Mouse (Mus musculus): ENCODE measurements around the gene Scaf1.
A peak's percentile ranks its signal among the peaks of the same experiment; 100 is the strongest.
"Not testable (repeated sequence)": the region's sequence is repeated elsewhere in the genome, so short reads cannot be mapped to it uniquely, and the experiment has no call there.

The Scaf1 gene

DNA sequence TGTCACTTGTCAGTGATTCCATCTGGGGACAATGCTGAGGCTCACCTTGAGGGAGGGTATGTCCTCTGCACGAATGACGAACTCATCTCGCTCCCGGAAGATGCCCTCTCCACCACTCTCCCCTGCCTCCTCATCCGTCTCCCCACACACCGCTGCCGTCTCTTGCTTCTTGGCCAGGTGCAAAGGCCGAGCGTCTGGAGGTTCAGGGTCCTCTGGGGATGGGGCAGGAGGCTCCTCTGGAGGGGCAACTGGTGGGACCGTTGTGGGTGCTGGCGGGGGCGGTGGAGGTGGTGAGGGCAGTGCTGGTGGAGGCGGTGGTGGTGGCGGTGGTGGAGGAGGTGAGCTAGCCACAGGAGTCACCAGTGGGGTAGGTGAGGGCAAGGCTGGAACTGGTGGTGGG lies 27.1 kb upstream of the Scaf1 start:
- DNase-seq (ENCODE audit: low read depth): no peak

DNA sequence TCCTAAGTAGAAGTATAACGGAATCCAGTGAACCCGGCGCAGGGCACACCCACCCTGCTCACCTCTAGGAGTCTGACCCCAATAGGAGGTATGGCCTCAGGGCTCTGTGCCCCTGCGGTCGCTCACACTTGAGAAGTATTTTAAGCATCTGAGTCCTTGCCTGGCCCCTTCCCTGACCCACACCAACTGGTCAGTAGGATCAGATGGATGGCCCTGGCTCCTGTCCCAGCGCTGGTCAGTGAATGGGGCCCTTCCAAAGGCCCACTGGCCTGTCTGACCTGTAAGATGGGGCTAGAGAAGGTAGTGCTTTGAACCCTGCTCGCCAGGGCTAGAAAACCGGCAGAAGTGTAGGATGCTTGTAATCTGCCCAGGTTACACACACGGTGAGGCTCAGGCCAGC lies 24.7 kb upstream of the Scaf1 start:
- DNase-seq (ENCODE audit: low read depth): no peak

- DNase-seq (ENCODE audit: low read depth): no peak
Observed at GRCm38 (mm10) chr7:45038411-45038810, 22.2 kb upstream of the Scaf1 start.

DNA sequence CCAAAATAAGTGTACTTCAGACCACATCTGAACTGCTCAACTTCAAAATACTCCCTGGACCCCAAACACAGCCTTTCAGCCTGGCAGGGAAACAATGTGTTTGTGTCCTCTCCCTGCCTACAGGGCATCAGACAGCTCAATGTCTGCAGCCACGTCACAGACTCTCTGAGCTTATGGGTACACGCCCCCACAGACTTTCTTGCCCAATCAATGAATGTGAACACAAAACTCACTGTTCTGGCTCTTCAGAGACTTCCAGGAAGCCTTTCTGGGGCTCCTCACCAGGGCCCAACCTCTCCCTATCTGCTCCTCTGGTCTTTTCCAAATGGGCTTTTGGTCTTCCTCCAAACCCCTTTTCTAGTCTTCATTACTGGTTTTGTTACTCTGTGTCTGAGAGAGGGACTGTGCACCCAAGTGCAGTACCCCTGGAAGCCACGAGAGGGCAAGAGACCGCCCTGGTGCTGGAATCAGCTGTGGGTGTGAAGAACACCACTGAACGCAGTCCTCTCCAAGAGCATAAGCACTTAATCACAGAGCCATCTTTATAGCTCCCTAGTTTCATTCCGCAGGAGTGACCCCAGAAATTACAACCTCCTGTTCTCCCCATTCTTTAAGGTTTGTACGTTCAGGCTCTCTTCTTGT lies 21.7 kb upstream of the Scaf1 start:
- DNase-seq (ENCODE audit: low read depth): peak; percentile 61

DNA sequence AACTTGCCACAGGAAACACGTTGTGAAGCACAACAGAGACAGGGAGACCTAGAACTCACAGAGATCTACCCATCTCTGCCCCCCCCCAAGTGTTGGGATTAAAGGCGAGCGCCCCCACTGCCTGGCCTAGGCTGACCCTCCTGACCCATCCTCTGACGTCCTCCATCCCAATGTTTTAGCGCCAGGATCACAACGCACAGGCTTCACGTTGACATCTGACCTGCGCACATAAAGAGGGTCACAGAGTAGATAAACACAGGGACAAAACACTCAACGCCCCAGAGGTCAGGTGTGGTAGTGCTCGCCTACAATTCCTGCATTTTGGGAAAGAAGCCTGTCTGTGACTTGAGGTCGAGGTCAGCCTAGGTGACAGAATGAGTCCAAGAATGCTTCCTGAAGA lies 20.5 kb upstream of the Scaf1 start:
- DNase-seq (ENCODE audit: low read depth): no peak

- no peak for DNase-seq (ENCODE audit: low read depth)
Observed at GRCm38 (mm10) chr7:45035631-45036030, 19.5 kb upstream of the Scaf1 start.

- DNase-seq (ENCODE audit: low read depth): no peak
Observed at GRCm38 (mm10) chr7:45033722-45034359, 17.7 kb upstream of the Scaf1 start.

GRCm38 (mm10) chr7:45030857-45031256 lies 14.7 kb upstream of the Scaf1 start:
- no peak for DNase-seq (ENCODE audit: low read depth)

DNA sequence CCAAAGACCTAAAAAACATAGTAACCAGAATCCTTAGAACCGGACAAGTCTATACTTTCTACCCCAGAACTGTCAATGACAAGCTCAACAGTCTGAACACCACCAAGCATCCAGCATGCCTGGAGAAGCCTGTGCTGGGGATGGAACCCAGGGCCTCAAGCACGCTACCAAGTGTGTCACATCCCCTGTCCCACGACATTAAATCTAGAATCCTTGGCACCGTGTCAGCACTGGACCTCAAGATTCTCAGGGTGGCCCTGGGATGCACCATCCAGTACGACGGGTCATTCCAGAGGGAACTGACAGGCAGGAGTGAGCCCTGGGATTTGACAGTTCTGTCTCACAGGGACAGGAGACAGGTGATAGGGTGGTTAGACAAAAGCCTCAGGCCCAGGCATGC lies 13.8 kb upstream of the Scaf1 start:
- no peak for DNase-seq (ENCODE audit: low read depth)

DNA sequence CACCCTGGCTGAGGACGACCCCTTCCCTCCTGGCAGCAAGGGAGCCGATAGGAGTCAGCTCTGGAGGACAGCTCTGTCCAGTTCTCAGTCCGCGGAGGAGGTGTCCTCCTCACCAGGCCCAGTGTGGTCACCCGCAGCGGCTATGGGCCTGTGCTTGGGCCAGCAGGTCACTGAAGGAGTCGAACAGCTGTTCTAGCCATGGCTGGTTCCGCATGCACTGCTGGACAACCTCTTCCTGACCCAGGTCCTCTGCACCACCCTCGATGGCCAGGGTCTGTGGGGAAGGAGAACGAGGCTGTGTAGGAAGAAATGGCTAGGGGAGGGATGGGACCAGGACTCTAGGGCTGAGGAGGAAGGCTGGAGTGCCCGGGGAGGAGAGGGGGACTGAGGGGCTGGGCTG lies 12.2 kb upstream of the Scaf1 start:
- no peak for DNase-seq (ENCODE audit: low read depth)

DNA sequence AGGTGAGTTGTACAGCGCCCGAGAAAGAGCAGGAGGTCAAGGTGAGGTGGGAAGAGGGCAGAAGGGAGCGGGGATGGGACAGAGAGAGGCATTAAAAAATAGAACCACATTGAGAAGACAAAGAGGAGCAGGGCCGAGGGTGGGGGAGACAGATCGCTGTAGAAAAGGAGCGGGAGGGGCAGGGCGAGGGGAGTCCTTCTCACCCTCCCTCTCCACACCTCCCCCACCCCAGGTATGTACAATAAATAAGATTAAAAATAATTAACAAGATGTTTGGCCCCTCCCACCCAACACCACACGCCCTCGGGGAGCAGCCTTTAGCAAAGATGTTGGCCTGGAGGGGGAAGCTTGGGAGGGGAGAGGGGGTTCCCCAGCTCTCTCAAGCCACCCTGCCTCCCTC lies 11.6 kb upstream of the Scaf1 start:
- no peak for DNase-seq (ENCODE audit: low read depth)

GRCm38 (mm10) chr7:45026256-45026655 lies 10.1 kb upstream of the Scaf1 start:
- no peak for DNase-seq (ENCODE audit: low read depth)

DNA sequence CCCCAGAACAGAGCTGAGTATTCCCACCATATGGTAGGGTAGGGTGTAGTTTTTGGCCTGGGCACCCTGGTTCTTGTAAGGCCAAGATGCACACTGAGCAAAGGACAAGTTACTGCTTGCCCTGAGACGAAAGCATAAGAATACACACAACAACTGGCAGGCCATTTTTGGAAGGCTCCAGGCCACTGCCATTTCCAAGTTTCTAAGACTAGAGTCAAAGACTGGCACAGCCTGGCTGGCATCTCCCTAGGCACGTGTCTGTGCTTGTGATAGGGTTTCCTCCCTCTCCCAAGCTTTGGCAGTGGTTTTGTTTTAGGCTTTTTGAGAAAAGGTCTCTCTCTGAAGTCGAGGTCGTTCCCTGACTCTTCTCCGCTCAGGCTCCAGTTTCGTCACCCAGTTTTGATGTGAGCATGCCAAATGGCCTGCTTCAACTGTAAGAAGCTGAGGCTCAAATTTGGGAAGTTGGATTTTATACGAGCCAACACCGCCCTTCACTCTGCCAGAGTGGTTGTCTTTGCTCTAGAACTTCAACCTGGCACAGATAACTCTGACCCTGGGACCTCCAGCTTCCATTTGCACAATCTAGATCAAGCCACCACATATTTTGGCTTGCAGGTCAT lies 9.5 kb upstream of the Scaf1 start:
- no peak for DNase-seq (ENCODE audit: low read depth)

DNA sequence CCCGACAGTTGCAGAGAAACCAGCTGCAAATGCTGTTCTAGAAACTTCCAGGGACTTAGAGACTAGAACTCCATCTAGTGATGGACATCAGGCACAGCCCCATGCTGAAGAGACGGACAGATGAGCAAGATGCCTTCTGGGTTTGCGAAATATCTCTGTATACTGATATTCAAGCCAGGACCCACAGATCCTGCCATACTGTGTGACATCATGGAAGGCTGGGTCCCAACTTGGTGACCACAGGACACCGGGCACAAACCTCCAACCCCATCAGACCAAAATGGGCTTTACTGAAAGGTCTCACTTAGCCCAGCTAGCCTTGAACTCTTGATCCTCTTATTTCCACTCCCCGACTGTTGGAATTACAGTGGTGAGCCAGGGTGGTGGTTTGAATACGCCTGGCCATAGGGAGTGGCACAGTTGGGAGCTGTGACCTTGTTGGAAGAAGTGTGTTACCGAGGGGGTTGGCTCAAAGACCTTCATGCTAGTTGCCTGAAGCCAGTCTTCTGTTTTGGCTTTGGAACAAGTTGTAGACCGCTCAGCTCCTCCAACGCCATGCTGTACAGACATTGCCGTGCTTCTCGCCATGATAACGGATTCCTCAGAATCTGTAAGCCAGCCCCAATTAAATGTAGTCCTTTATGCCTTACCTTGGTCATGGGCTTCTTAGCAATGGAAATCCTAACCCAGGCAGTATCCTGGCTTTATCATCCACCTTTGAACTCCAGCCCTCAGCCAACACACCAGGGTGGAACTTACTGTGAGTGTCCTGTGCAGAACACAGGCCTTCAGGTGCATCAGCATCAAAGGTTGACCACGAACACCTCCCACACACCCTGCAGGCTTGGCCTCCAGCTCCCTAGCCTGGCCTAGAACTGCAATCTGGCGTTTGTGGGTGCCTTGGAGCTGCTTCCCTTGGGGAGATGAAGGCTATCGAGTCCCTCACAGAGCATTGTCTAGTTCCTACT lies 8.4 kb upstream of the Scaf1 start:
- DNase-seq (ENCODE audit: low read depth): no peak

DNA sequence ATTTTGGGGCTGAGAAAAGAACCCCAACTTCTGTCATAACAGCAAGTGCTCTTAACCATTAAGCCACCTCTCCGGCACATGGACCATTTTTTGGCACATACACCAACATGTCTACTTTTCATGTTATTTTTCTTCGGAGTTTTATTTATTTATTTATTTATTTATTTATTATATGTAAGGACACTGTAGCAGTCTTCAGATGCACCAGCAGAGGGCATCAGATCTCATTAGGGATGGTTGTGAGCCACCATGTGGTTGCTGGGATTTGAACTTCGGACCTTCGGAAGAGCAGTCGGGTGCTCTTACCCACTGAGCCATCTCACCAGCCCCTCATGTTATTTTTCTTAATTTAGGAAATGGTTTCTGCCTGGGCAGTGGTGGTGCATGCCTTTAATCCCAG lies 7.5 kb upstream of the Scaf1 start:
- not testable (repeated sequence) for DNase-seq (ENCODE audit: low read depth)

DNA sequence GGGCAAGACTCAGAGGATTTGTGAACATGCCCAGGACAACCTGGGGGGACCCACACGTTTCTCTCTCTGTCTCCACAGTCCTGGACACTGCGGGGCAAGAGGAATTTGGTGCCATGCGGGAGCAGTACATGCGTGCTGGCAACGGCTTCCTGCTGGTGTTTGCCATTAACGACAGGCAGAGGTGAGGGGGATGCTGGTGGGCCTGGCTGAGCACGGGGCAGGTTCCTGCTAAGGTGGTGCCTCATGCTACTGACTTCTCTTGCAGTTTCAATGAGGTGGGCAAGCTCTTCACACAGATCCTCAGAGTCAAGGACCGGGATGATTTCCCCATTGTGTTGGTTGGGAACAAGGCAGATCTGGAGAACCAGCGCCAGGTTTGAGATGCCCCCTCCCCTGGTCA lies 4.1 kb upstream of the Scaf1 start:
- DNase-seq (ENCODE audit: low read depth): no peak

GRCm38 (mm10) chr7:45019031-45019571 lies 2.9 kb upstream of the Scaf1 start:
- no peak for DNase-seq (ENCODE audit: low read depth)

GRCm38 (mm10) chr7:45017242-45018061 lies 1.3 kb upstream of the Scaf1 start, which contains the start of gene Rras:
Rras (plus strand) TSS chr7:45017961.
- DNase-seq (ENCODE audit: low read depth): peak; percentile 100

- peak; percentile 33 for DNase-seq (ENCODE audit: low read depth)
Observed at GRCm38 (mm10) chr7:45016761-45017160, 598 bp upstream of the Scaf1 start.

- peak; percentile 50 for DNase-seq (ENCODE audit: low read depth)
Observed at GRCm38 (mm10) chr7:45015344-45015956, 713 bp downstream of the Scaf1 start.

- no peak for DNase-seq (ENCODE audit: low read depth)
Observed at GRCm38 (mm10) chr7:45014096-45014451, 2.1 kb downstream of the Scaf1 start.

All from c-Kit-positive CD71-positive TER-119-negative erythroid progenitor cells, embryonic 14.5 days (primary cell).